Mouse (Mus musculus) spleen, adult 2 months (tissue): Measurements from ENCODE around the gene Ten1.

Experiments used
- CTCF ChIP-seq: fragments of 200-500 bp; IDR thresholded peaks from 2 replicates; pipeline ENCODE4 v1.5.1; 2011; ENCODE audit warnings: mild to moderate bottlenecking, inconsistent platforms; ENCODE audit not compliant: insufficient read depth, insufficient read length, insufficient replicate concordance; ENCODE audit errors: extremely low read depth
- POLR2A ChIP-seq: fragments of 200-500 bp; IDR thresholded peaks from 2 replicates; pipeline ENCODE4 v1.6.1; 2011; ENCODE audit warnings: low read depth, low read length, inconsistent platforms

- TF ChIP-seq CTCF = no peak
- no peak for TF ChIP-seq POLR2A
These were observed 35.7 kb upstream of the Ten1 start for GRCm38 (mm10) chr11:116163002-116163401.
